11 mouse cellular contexts compared by ENCODE assay signal in the genomic region with DNA sequence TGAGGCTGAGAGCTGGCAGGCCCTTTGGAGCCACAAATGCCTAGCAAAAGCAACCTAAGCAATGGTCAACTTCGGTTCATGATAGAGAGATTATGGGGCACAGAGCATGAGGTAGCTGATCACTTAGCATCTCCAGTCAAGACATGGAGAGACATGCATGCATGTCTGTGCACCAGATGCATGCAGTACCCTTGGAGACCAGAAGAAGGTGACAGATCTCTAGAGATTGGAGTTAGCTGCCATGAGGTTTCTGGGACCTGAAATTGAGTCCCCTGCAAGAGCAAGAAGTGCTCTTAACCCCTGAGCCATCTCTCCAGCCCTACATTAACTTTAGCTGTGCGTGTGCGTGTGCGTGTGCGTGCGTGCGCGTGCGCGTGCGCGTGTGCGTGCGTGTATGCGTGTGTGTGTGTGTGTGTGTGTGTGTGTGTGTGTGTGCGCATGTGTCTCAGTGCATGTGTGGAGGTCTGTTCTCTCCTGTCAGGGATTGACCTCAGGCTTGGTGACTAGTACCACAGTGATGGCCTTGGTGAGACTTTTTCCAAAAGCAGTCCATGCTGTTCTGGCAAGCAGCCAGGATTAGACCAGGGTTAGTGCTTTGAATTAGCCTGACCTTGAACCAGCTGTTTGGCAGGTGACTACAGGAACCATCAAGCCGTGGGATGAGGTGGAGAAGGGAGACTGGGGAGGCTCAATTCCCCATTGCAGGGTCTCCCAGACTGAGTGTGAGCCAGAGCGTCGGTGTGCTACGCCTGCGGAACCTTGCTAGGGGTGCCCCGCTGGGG. TPM values are rescaled to one million over a fixed set of nuclear protein-coding genes. Genes with fewer than 3 reads are reported as not detected.
A peak's percentile ranks its signal among the peaks of the same experiment; 100 is the strongest.
DNase-seq lines count a peak whose midpoint lies in the region; ATAC-seq and TF ChIP-seq lines count a peak whose summit lies in the region.
"Had no signal": no experiment of that assay in that cellular context is flagged by ENCODE, and none has a peak within 500 bp of the region (broad histone marks: within the 10 kb centered on the region; RNA-seq: fewer than 3 reads in every experiment).

No protein-coding gene starts in this region.

- DNase-seq in gastrocnemius, adult 2 months = no peak
- DNase-seq in gastrocnemius, postnatal 25 days = no peak
- DNase-seq in lung, postnatal 10 days = peak; percentile 45
- DNase-seq in lung, postnatal 14 days = no peak
- peak; percentile 24 for DNase-seq in splenic B cell, adult 2 months (ENCODE audit: low read depth, low spot score)
- no peak for DNase-seq in neural tube, embryonic 10.5 days (ENCODE audit: extremely low spot score, low spot score)
- DNase-seq in right cerebral cortex, postnatal 36 days (ENCODE audit: low spot score in 2 of 2) = no peak

- intact Hi-C loops in gastrocnemius, adult 2 months (cut with DNase I) = loop anchor here (10.0 kb wide), 1 partner anchor 187 kb away; no protein-coding TSS in a partner anchor

- H3K36me3 ChIP-seq in splenic B cell, adult 2 months (ENCODE audit: control insufficient read depth, insufficient read depth, low read length, poor library complexity, severe bottlenecking) = no peaks in the 10 kb centered on the region
- H3K36me3 ChIP-seq: limb, embryonic 15.5 days had no signal

- H3K27ac ChIP-seq in gastrocnemius, adult 2 months = no peak overlapping the region
- H3K27ac ChIP-seq: limb, embryonic 15.5 days had no signal

- peak; percentile 13; the same call in 1 of the 2 replicates for TF ChIP-seq CTCF in gastrocnemius, adult 2 months (IDR thresholded peaks at IDR 0.05)

- no peak overlapping the region for H3K4me3 ChIP-seq in gastrocnemius, adult 2 months
- H3K4me3 ChIP-seq: limb, embryonic 15.5 days had no signal

- ATAC-seq in granulocyte monocyte progenitor cell, adult 5-6 weeks (replicated peaks; ENCODE audit: poor library complexity, severe bottlenecking) = 0 out of 2 replicates have a peak, but pooled peaks have one; percentile 26

- H3K27me3 ChIP-seq in splenic B cell, adult 2 months (ENCODE audit: control insufficient read depth, insufficient read depth, low read length, poor library complexity, severe bottlenecking) = no peaks in the 10 kb centered on the region; the same call in 1 of the 2 replicates
- H3K27me3 ChIP-seq: limb, embryonic 15.5 days had no signal

RNA-seq across cellular contexts. Expression of gene Muc4, which starts 37.8 kb away (rescaled TPM):
- under 1 TPM in 1 of 2 experiments, not detected in 1; 0.22 TPM for total RNA-seq in gastrocnemius, adult 2 months (2021)
- total RNA-seq in gastrocnemius, postnatal 25 days (2021) = under 1 TPM; 0.08 to 0.43 TPM
- not detected in 2 replicates for total RNA-seq in granulocyte monocyte progenitor cell, adult 5-6 weeks (2014; fragmentation: Nextera tagmentation)
- total RNA-seq in granulocyte monocyte progenitor cell, adult 5-6 weeks (2017) = not detected in 2 replicates
- total RNA-seq: hematopoietic stem cell, adult 5-6 weeks; layer of hippocampus, adult 8-10 months had no signal

RNA-seq across cellular contexts. Expression of gene Tnk2, which starts 54.2 kb away (rescaled TPM):
- 10 to 100 TPM; 48.4 to 54.4 TPM for total RNA-seq in gastrocnemius, adult 2 months (2021)
- 10 to 100 TPM; 35.7 to 41.4 TPM for total RNA-seq in gastrocnemius, postnatal 25 days (2021)
- 11.0 and 12.9 TPM in 2 replicates for total RNA-seq in granulocyte monocyte progenitor cell, adult 5-6 weeks (2014; fragmentation: Nextera tagmentation)
- 8.8 and 14.8 TPM in 2 replicates for total RNA-seq in granulocyte monocyte progenitor cell, adult 5-6 weeks (2017)

Comparison
In these comparisons a context has a peak if more than half of its experiments do, and no peak if none do; other contexts are left out.
1. DNase-seq: peak in lung, postnatal 10 days (single experiment) and splenic B cell, adult 2 months (single experiment); none in gastrocnemius, adult 2 months (single experiment), gastrocnemius, postnatal 25 days (single experiment), lung, postnatal 14 days (single experiment), neural tube, embryonic 10.5 days (single experiment) and right cerebral cortex, postnatal 36 days (0 of 2).